Mouse (Mus musculus): ENCODE results near the gene Parvg.

DNA sequence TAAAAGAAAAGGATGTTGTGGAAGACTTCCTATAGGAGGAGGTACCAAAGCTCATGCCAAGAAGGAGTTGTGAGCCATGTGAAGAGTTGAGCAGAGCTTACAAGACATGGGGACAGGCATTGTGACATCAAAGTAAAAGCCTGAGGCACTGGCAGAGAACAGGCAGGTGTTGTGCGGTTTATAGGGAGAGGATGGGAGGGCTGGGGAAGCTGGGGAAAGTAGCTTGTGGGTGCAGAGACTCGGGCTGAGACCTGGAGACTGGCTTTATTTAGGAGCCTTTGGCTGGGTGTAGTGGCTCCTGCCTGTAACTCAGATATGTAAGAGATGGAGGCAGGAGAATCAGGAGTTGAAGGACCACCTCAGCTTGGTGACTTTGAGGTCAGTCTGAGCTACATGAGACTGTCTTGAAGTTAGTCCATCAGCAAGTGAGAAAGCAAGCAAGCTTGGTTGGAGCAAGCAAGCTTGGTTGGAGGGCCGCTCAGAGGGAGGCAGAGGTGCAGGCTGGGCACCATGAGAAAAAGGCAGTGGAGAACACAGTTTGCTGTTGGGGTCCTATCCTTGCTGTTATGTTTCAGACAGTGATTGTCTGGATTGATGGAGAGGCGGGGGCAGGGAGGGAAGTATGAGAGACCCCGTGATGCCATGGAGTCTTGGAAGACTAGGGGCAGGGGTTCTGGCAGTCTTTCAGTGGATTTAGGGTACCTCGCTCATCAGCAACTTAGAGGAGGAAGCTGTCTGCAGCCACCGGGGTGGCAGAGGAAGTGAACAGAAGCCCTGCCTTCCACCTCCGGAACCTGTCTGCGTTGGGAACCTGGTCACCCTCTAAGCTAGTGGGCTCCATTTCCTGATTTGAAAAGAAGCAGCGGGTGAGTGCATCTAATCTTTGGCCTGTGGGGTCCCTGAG is at the start of gene Parvg:
- no peak for TF ChIP-seq CTCF (IDR thresholded peaks at IDR 0.05; ENCODE audit: low read depth)
- no peak for TF ChIP-seq EP300 (IDR thresholded peaks at IDR 0.05; ENCODE audit: low read depth)
